Mouse (Mus musculus) embryonic facial prominence, embryonic 14.5 days (tissue): ENCODE measurements around the gene Ccdc3. TPM values are rescaled to one million over a fixed set of nuclear protein-coding genes. Genes with fewer than 3 reads are reported as not detected.

Experiments used
- ATAC-seq: fragments of 200-750 bp; cut with Nextera tagmentation; 2 replicates; pipeline ENCODE4 v1.8.0; 2017; ENCODE audit warnings: low read depth, moderate number of reproducible peaks, moderate TSS enrichment
- DNase-seq: peaks from one replicate; pipeline ENCODE4 v3.0.0-alpha.2; 2015; ENCODE audit warnings: low spot score
- H3K27ac ChIP-seq: fragments of 300-500 bp; sonication (generic); replicated peaks from 2 replicates; pipeline ENCODE4 v1.5.1; 2014; ENCODE audit warnings: low read depth, mild to moderate bottlenecking, low read length, moderate library complexity
- H3K27me3 ChIP-seq: fragments of 300-500 bp; sonication (generic); replicated peaks from 2 replicates; pipeline ENCODE4 v1.6.1; 2014; ENCODE audit warnings: low read length; ENCODE audit not compliant: control insufficient read depth, insufficient read depth
- H3K36me3 ChIP-seq: fragments of 300-500 bp; sonication (generic); 2 replicates; pipeline ENCODE4 v1.6.1; 2014; ENCODE audit warnings: low read length, mixed read lengths; ENCODE audit not compliant: control insufficient read depth, insufficient read depth
- H3K4me1 ChIP-seq: fragments of 300-500 bp; sonication (generic); 2 replicates; pipeline ENCODE4 v1.6.1; 2014; ENCODE audit warnings: antibody characterized with exemption, low read length; ENCODE audit not compliant: control insufficient read depth, insufficient read depth
- H3K4me2 ChIP-seq: fragments of 300-500 bp; sonication (generic); 2 replicates; pipeline ENCODE4 v1.6.1; 2014; ENCODE audit warnings: low read depth, mild to moderate bottlenecking, low read length, moderate library complexity, mixed read lengths
- H3K4me3 ChIP-seq: fragments of 300-500 bp; sonication (generic); 2 replicates; pipeline ENCODE4 v1.5.1; 2014; ENCODE audit warnings: low read depth, mild to moderate bottlenecking, low read length
- H3K9ac ChIP-seq: fragments of 300-500 bp; sonication (generic); 2 replicates; pipeline ENCODE4 v1.6.1; 2014; ENCODE audit warnings: low read depth, mild to moderate bottlenecking, low read length, moderate library complexity, mixed read lengths
- H3K9me3 ChIP-seq: fragments of 300-500 bp; sonication (generic); 2 replicates; pipeline ENCODE4 v1.6.1; 2016; ENCODE audit warnings: low read length; ENCODE audit not compliant: control insufficient read depth
- WGBS: fragments of 180-500 bp; shearing (Covaris S2); extraction: QIAGEN DNeasy Blood & Tissue Kit; methylation state at CpG from one replicate; pipeline ENCODE4 v1.1.7; 2014; 5-methylcytosine and 5-hydroxymethylcytosine counted together
- polyA plus RNA-seq: library from polyadenylated mRNA; unstranded; fragments of >200 nt; fragmentation: Nextera tagmentation; extraction: Ambion mirVana; gene quantifications from 2 replicates; pipeline ENCODE4 v1.2.1, GENCODE M21; 2014

The Ccdc3 gene
- polyA plus RNA-seq, 1 experiment from 2014 or later = 25.9 TPM

- H3K27ac ChIP-seq = no peak overlapping the region
- H3K36me3 ChIP-seq = no peaks in the 10 kb centered on the region
- no peaks in the 10 kb centered on the region for H3K27me3 ChIP-seq
- no peak overlapping the region for H3K4me2 ChIP-seq
- H3K9me3 ChIP-seq = no peaks in the 10 kb centered on the region
- no peak overlapping the region for H3K9ac ChIP-seq
- 86% methylated on average over 3 of the region's 3 CpGs for WGBS
- no peaks in the 10 kb centered on the region for H3K4me1 ChIP-seq
- DNase-seq (no peak), ATAC-seq (no peak)
- no peak overlapping the region for H3K4me3 ChIP-seq
These were observed 48.1 kb downstream of the Ccdc3 start for GRCm38 (mm10) chr2:5185631-5186030.

GRCm38 (mm10) chr2:5192156-5192555 is 54.6 kb downstream of the Ccdc3 start:
- H3K27me3 ChIP-seq = no peaks in the 10 kb centered on the region
- H3K4me3 ChIP-seq = no peak overlapping the region
- DNase-seq (no peak), ATAC-seq (no peak)
- H3K36me3 ChIP-seq = no peaks in the 10 kb centered on the region
- H3K9me3 ChIP-seq = no peaks in the 10 kb centered on the region
- WGBS = 80% methylated on average over 4 of the region's 4 CpGs
- no peak overlapping the region for H3K27ac ChIP-seq
- 0 out of 2 replicates have a peak, but pooled peaks cover 4% of the 10 kb centered on the region for H3K4me1 ChIP-seq
- no peak overlapping the region for H3K9ac ChIP-seq
- H3K4me2 ChIP-seq = no peak overlapping the region

- DNase-seq = no peak
These were observed 55.5 kb downstream of the Ccdc3 start for GRCm38 (mm10) chr2:5193071-5193470.

GRCm38 (mm10) chr2:5194701-5195215 is 57.2 kb downstream of the Ccdc3 start:
- Histone ChIP-seq H3K9ac (no peak overlapping the region), H3K27me3 (no peaks in the 10 kb centered on the region), H3K9me3 (no peaks in the 10 kb centered on the region), H3K4me1 (peaks cover 8% of the 10 kb centered on the region; the same call in 1 of the 2 replicates), H3K4me2 (no peak overlapping the region), H3K36me3 (no peaks in the 10 kb centered on the region), H3K27ac (no peak overlapping the region), H3K4me3 (no peak overlapping the region)
- 58% methylated on average over 6 of the region's 6 CpGs for WGBS
- peak; percentile 74 for DNase-seq
- ATAC-seq = peak; percentile 86

More at GRCm38 (mm10) chr2:5193071-5193470, 55.5 kb downstream of the Ccdc3 start:
- H3K9ac ChIP-seq = no peak overlapping the region
- WGBS = 78% methylated on average over 4 of the region's 4 CpGs
- no peak overlapping the region for H3K27ac ChIP-seq
- H3K27me3 ChIP-seq = no peaks in the 10 kb centered on the region
- no peak overlapping the region for H3K4me2 ChIP-seq
- H3K36me3 ChIP-seq = no peaks in the 10 kb centered on the region
- ATAC-seq = no peak
- no peak overlapping the region for H3K4me3 ChIP-seq
- H3K4me1 ChIP-seq = 0 out of 2 replicates have a peak, but pooled peaks cover 4% of the 10 kb centered on the region
- no peaks in the 10 kb centered on the region for H3K9me3 ChIP-seq

GRCm38 (mm10) chr2:5197486-5197885 is 59.9 kb downstream of the Ccdc3 start:
- WGBS = 75% methylated on average over 4 of the region's 4 CpGs

GRCm38 (mm10) chr2:5199289-5199688 is 61.7 kb downstream of the Ccdc3 start:
- no peak for ATAC-seq
- DNase-seq = peak; percentile 75
- no peak overlapping the region for H3K4me3 ChIP-seq
- no peaks in the 10 kb centered on the region for H3K36me3 ChIP-seq
- no peaks in the 10 kb centered on the region for H3K27me3 ChIP-seq
- 0 out of 2 replicates have a peak overlapping the region, but pooled peaks have one; percentile 3 for H3K4me2 ChIP-seq
- H3K9ac ChIP-seq = no peak overlapping the region
- no peaks in the 10 kb centered on the region for H3K9me3 ChIP-seq
- peaks cover 8% of the 10 kb centered on the region; the same call in 1 of the 2 replicates for H3K4me1 ChIP-seq
- WGBS = 66% methylated on average over 17 of the region's 17 CpGs
- H3K27ac ChIP-seq = 0 out of 2 replicates have a peak overlapping the region, but pooled peaks have one; percentile 11

More at GRCm38 (mm10) chr2:5197486-5197885, 59.9 kb downstream of the Ccdc3 start:
- Histone ChIP-seq H3K4me3 (no peak overlapping the region), H3K36me3 (no peaks in the 10 kb centered on the region), H3K27me3 (no peaks in the 10 kb centered on the region), H3K4me2 (no peak overlapping the region), H3K27ac (no peak overlapping the region), H3K9ac (no peak overlapping the region), H3K9me3 (no peaks in the 10 kb centered on the region), H3K4me1 (peaks cover 8% of the 10 kb centered on the region; the same call in 1 of the 2 replicates)
- DNase-seq = no peak
- no peak for ATAC-seq

- Histone ChIP-seq H3K9me3 (no peaks in the 10 kb centered on the region), H3K27me3 (no peaks in the 10 kb centered on the region), H3K36me3 (no peaks in the 10 kb centered on the region), H3K27ac (0 out of 2 replicates have a peak overlapping the region, but pooled peaks have one; percentile 6), H3K4me3 (no peak overlapping the region), H3K4me1 (peaks cover 4% of the 10 kb centered on the region; the same call in 1 of the 2 replicates), H3K9ac (no peak overlapping the region), H3K4me2 (no peak overlapping the region)
- 73% methylated on average over 7 of the region's 7 CpGs for WGBS
- DNase-seq = peak; percentile 64
- ATAC-seq = no peak
These were observed 63.3 kb downstream of the Ccdc3 start for GRCm38 (mm10) chr2:5200817-5201364.

GRCm38 (mm10) chr2:5203146-5203545 is 65.6 kb downstream of the Ccdc3 start:
- Histone ChIP-seq H3K4me3 (no peak overlapping the region), H3K9me3 (no peaks in the 10 kb centered on the region), H3K27me3 (no peaks in the 10 kb centered on the region), H3K36me3 (no peaks in the 10 kb centered on the region), H3K4me2 (no peak overlapping the region), H3K4me1 (peaks cover 4% of the 10 kb centered on the region; the same call in 1 of the 2 replicates), H3K27ac (no peak overlapping the region), H3K9ac (no peak overlapping the region)
- ATAC-seq = no peak
- DNase-seq = peak; percentile 60
- WGBS = 52% methylated on average over 1 of the region's 1 CpGs

GRCm38 (mm10) chr2:5204941-5205340 is 67.4 kb downstream of the Ccdc3 start:
- ATAC-seq = no peak
- no peak for DNase-seq
- no peak overlapping the region for H3K4me3 ChIP-seq
- H3K9ac ChIP-seq = no peak overlapping the region
- WGBS = 77% methylated on average over 1 of the region's 1 CpGs
- H3K27ac ChIP-seq = no peak overlapping the region
- no peaks in the 10 kb centered on the region; the same call in 1 of the 2 replicates for H3K4me1 ChIP-seq
- no peaks in the 10 kb centered on the region for H3K36me3 ChIP-seq
- no peaks in the 10 kb centered on the region for H3K27me3 ChIP-seq
- no peak overlapping the region for H3K4me2 ChIP-seq
- no peaks in the 10 kb centered on the region for H3K9me3 ChIP-seq
